Mouse (Mus musculus) MN1 (cell line): Measurements from ENCODE around the gene Usp3.

Source experiments
- DNase-seq: peaks from one replicate; pipeline ENCODE4 v3.0.0-alpha.2; 2016; ENCODE audit warnings: low spot score

Usp3 gene

DNA sequence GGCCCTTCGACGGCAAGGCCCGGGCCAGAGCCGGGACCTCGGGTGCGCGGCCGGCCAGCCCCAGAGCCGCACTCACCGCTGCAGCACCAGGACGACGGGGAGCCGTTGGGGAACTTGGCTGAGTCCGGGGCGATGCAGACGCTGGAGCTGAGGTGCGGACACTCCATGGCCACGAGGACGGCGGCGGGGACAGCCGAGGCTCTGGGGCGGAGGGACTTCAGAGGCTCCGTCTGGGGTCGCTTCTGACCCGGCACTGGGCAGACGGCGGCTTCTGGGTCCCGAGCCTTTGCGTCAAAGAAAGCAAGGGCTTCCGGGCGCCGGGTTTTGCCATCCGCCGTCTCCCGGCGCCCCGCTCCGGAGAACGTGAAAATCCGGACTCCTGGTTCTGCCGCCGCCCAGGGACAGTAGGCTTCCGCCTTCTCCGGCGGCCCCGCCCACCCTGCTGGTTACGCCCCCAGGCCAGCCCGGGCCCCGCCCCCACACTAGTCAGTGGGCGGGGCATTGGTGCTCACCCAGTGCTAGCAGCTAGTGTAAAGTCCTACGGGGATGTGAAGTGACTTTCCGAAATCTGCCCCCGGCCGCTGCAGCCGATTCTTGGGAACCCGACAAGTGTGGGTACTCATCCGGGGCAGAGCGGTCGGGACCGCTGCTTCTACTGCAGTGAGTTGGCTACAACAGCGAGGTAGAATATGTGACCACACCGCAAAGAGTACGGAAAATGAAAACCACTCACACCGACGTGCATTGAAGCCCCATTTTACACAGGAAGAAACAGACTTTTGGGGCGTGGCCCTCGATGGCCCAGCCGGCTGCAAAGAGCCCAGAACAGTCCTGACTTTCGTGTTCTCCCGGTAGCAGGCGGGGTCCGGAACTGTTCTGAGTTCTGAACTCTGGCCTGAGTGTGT, at the start of gene Usp3:
Gene Usp3, minus strand, starts transcription at position 435 of the 905 bp plus-strand sequence.
- peak; percentile 96 for DNase-seq

DNA sequence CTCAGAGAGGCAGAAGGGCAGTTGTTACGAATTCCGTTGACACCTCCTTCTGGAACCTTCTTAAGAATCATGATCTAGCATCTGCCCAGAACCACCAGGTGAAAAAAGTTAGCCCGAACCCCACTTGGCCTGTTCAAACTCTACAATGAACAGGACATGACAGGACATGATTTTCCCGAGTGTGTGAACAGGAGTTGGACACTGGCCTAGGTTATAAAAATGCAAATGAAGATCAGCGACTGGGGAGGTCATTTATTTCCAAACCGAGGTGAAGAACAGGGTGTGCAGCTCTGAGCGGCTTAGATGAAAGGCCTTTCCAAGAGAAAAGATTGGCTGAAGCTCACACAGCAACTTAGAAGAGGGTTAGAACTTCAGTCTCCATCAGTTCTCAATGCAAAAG, 47.5 kb upstream of the Usp3 start:
- no peak for DNase-seq

DNA sequence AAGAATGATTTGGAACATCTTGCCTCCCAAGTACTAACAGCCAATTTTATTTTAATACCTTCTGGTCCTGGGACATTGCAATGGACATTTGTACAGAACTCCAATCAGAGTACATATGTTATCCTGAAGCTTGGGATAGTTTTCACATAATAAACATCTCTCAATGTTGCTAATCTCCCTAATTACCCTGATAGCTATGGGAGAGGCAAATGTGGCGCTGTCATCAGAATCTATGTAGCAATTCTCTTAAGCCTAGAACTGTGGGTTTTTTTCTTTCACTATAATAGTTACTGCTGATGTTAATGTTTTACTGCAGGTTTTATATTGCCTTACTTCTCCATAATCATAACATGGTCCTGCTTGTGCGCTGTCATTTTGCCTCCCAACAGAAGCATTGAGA, 46.7 kb upstream of the Usp3 start:
- no peak for DNase-seq

DNA sequence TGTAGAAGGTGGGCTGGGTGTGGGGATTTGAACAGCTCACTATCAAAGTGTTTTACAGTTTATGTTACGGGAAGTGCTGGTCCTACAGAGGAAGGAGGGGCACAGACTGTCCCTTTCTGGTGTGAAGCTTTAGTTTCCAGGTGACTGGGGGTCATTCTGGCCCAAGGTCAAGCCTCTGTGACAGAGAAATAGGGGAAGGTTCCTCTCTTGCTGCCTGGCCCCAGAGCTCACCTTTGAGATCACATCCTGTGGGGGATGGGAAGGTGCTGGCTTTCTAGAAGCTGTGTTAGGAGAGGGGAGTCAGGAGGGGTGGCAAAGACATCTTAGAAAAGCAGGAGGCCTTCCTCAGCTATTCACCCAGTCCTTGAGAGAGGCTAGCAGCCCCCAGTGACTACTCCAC, 39.5 kb upstream of the Usp3 start:
- no peak for DNase-seq

DNA sequence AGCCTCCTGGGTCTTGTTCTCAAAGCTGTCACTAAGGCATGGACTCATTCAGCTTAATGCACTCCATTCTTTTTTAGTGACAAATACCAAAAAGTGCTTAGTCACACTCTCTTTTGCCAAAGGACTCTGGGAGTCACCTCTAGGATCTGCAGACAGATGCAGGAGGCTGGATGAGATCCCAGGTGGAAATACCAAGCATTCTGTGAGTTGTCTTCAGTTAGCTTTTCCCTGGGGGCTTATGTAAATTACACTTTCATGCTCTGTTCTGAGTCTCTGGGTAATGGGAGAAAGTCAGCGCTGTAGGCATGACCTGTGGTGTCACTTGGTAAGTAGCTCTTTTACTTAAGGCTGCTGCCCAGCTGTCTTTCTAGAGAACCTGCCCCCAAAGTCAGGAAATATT, 38.0 kb upstream of the Usp3 start:
- peak; percentile 12 for DNase-seq

DNA sequence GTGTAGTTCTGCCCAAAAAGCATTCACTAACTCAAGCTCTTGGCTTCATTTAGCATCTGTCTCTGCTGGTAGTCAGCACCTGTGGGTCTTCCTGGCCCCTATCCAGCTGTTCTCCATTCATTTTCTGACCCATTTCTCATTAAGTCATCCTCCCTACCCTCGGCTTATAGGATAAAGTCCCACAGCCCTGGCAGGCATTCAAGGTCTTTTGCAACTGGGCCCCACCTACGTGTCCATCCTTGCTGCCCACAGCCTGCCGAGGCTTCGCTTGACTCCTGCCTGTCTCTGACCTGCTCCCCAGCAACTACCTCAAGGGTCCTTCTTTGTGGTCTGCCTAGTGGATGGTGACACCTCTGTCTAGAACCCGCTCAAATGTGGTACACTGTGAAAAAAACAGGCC, 33.7 kb upstream of the Usp3 start:
- DNase-seq, result no peak

DNA sequence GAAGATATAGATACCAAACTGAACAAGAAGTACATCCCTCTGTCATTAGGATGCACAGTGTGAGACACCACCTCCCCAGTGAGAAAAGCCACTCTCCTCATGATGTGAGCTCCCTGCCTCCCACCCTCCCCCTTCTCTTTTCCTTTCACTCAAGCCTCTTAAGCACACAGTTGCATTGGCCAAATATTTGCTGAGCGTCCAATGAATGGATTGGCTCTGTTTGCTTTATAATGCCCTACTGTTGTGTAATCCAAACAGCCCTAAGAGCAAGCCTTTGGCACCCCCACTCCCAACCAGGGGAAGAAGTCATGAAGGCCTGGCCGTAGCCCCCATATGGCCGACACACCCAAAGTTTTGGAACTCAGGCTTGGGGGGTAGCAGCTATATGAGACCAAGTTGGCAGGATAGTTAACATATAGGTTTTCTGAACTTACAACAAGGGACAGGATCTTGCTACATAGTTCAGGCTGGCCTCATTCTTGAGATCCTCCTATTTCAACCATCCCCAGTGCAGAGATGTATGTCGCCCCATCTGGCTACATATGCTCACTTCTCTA, 33.1 kb upstream of the Usp3 start:
- DNase-seq, result no peak

DNA sequence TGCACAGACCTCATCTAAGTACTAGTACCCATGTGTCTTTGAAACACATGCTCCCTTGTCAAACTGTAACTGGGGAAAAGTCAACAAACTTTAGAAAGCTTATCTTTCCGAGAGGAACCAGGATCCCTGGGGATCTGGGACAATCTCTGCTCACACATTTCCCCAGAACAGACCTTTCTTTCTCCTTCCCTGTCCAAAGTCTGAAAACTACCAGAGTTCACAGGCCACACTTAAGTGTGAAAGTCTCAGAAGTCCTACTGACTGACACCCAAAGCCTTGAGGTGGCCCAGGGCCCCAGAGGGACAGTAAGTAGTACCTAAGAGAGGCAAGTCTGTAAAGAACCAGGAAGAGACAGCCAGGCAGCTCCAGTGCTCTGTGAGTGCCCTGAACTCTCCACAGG, 31.9 kb upstream of the Usp3 start:
- DNase-seq, result no peak

DNA sequence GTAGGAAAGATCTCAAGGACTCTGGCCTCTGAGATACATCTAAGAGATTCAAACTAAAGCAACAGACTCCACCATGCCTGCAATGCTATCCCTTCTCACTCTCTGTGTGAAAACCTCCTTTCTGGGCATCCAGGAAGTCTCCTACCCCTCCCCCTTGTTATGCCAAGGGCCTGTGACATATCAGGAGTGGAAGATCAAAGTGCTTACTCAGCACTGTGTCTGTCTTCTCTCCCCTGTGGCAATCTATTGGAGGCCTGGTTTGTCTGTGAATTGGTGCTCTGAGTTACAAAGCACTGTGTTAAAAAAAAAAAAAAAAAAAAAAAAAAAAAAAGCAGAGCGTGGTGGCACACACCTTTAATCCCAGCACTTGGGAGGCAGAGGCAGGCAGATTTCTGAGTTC, 30.7 kb upstream of the Usp3 start:
- DNase-seq, result no peak

DNA sequence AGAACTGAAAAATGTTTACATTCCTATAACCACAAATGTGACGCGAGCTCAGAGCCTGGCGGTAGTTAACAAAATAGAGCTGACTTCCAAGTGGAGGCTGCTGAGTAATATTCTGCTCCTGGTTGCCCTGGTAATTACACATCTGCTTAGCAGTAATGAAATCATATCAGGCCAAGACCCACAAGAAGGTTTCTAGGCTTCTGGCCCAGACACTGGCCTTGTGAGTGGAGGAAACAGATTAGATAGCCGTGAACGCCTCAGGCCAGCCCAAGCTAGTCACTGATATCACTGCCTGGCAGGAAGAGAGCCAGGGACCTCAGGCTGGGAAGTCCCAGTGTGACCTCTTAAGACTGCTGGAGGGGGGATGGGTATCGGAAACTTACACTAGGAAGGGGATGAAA, 27.6 kb upstream of the Usp3 start:
- peak; percentile 90 for DNase-seq

DNA sequence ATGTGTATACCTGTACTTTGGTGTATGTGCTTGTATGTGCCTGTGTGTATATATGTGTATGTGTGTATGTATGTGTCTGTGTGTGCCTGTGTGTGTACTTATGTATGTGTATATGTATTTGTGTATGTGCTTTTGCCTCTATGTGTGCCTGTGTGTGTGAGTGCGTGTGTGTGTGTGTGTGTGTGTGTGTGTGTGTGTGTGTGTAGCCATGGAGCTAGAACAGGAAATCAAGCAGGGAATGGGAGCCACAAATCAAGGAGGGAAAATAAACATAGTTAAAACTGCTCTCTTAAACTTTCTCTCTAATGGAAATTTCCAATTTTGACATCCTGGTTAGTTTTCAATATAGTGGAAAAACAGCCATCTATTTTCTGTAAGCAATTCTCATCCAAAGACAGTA, 27.1 kb upstream of the Usp3 start:
- DNase-seq, result peak; percentile 11

DNA sequence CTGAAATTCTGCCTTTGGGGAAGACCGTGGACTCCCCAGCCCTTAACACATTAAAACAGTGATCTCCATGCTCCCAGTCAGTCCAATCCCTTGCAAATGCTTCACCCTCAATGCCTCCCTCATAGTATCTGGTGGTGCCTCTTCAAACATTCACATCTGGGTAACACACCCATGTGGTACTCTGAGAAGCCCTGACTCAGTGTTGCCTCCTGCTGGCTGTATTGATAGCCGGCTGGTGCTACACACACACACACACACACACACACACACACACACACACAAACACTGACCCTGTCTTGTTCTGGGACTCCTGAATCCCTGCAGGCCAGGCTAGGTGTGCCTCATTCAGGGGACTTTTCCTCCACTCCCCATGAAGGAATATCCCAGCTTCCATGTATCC, 24.9 kb upstream of the Usp3 start:
- DNase-seq, result no peak

DNA sequence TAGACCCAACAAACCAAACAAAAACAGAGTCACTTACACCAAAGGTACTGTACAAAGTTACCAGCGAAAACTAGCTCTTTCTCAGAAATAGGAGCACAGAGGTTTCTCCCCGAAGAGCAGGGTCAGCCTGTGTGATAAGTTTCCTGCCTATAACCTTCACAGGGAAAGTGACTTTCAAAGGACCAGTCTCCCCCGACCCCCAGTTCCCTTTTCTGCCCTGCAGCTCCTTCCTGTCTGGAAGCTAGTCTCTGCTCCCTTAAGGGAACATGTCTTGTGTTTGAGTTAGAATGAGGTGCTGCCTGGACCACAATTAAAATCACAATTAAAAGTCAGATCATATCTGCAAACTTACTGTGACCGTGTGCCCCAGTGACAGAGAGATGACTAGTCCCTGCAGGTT, 23.9 kb upstream of the Usp3 start:
- no peak for DNase-seq

DNA sequence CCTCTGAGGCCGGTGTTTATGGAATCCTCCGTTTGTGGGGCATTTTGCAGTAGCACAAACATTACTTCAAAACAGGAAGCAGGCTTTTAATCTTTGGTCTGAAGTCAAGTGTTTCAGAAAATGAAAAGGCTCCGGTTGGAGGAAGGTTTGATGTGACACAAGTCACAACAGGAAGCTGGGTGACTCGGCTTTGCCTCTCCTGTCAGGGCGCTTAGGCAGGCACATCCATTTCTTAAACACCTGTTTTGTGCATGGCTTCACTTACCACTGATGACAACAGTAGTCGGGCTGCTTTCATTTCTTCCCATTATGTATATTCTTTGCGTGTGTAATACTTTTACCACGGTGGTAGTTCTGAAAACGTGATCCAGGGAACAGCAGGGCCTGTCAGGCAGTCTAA, 22.2 kb upstream of the Usp3 start:
- DNase-seq, result no peak

DNA sequence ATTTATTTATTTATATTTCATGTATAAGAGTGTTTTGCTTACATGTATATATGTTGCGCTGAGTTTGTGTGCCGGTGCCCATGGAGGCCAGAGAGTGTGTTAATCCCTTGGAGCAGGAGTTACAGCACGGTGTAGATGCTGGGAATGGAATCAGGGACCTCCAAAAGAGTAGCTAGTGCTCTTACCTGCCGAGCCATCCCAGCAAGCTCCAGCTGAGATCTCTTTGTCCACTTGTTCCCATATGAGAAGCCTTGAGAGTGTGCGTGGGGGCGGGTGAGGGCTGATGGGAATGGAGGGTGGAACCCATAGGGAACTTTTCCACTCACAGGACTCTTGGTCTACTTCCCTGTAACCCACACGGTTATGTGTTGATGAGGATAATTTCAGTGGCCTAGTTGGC, 21.6 kb upstream of the Usp3 start:
- no peak for DNase-seq

DNA sequence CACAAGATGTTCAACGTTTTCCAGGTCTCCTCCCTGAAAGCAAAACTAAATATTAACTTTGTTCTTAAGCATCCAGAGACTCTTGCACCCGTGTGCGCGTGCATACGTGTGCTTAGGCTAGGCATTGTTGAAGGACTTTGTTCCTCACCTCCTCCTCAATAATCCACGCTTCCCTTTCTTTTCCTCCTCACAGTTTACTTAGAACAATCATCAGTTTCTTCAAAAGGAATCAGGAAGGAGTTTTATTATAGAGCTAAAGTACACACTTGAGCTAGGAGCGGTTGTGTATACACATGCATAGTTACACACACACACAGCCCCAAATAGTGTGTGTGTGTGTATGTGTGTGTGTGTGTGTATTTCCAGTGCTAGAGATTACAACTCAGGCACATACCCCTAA, 20.7 kb upstream of the Usp3 start:
- no peak for DNase-seq

DNA sequence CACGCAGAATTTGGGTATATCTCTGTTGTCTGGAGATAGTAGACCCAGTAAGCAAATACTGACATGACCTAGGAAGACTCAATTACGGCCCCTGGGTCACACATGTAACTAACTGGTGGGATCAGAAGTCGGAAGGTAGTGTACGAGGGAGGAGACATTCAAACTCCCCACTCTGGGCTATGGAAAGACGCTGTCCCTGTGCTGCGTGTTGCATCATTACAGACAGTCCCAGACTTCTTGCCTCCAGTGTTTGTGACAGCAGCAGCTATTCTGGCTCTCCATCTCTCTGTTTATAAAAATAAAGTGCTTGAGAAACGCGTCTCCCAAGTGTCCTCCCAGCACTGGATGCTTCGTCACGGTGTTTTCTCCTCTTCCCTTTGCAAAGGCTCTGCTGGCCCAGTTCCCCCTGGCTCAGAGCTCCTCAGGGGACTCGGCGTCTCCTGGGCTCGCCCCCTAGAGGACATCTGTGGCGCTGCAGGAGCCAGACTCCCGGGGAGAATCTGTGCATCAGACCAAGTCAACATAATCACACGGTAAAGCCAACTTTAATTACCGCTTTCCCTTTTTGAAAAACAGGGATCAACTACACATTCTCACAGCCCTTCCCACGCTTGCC, 18.6 kb upstream of the Usp3 start:
- peak; percentile 90 for DNase-seq

DNA sequence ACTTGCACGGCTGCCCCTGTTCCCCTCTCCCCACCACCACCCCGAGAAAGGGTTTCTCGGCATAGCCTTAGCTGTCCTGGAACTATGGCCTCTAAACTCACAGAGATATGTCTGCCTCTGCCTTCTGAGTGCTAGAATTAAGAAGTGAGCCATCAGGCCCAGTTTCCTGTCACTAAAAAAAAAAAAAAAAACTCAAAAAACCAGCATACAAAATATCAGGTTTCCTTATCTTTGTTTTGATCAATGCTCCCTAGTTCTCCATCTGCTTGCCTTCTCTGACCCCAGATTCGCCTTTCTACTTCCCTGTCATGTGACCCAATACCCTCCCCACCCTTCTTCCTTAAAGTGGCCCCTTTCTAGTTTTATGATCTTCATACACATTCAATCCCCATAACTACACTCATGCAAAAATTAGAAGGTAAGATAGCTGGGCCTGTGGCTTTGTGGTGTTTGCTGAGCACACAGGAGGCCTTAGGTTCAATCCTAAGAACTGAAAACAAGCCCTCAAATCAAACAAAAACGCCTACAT, 15.9 kb upstream of the Usp3 start:
- DNase-seq, result no peak

DNA sequence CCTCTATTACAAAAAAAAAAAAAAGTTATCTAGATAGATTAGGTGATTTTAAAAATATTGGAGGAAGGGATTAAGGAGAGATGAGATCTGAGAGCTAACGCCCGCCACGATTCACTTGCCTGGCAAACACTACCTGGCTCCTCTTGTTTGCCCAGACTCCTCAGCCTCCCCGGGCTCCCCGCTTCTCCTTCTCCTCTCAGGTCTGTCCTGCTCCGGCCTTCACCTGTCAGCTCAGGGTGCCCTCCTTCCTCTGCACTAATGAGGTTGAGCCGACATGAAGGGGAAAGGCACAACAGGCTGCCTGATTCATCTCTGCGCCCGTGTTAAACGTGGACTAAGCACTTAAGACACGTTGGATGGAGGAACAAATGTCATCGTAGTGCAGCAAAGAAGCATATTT, 13.9 kb upstream of the Usp3 start:
- DNase-seq, result no peak

DNA sequence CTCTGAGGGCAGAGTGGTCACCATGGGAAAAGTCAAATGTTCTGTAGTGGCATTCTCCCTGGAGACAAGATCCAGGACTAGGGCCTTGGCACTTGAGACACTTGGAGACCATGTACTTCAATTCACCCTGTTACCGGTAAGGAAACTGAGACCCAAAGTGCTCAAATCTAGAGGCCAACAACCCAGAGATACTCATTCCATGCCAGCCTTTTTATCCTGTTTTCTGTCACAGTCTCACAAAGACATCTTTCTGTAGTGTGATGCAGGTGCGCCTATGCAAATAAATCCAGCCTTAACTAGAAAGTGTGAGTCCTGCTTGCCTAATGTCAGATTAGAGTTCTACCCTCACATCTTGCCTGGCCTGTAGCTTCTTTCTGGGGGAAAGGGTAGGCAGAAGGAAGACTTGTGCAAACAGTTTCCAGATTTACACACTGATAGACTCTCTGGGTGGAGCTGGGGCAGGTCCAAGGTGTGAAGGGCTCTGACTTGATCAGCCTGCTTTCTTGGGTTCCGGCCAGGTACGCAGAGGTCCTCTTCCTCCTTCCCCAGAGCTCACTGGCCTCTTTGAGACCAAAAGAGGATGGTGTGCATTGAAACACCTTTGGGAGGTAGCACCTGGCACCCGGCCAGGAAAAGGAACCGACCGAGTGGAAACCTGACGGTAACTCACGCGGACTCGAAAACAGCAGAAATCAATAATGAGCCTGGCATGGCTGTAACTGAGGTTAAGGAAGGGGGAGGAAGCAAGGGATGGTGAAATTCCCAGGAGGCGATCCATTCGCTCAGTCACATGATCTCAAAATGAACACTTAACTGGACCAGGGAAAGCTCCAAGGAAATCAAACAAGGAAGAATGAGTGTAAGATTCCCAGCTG, 13.2 kb upstream of the Usp3 start:
- DNase-seq, result peak; percentile 75

DNA sequence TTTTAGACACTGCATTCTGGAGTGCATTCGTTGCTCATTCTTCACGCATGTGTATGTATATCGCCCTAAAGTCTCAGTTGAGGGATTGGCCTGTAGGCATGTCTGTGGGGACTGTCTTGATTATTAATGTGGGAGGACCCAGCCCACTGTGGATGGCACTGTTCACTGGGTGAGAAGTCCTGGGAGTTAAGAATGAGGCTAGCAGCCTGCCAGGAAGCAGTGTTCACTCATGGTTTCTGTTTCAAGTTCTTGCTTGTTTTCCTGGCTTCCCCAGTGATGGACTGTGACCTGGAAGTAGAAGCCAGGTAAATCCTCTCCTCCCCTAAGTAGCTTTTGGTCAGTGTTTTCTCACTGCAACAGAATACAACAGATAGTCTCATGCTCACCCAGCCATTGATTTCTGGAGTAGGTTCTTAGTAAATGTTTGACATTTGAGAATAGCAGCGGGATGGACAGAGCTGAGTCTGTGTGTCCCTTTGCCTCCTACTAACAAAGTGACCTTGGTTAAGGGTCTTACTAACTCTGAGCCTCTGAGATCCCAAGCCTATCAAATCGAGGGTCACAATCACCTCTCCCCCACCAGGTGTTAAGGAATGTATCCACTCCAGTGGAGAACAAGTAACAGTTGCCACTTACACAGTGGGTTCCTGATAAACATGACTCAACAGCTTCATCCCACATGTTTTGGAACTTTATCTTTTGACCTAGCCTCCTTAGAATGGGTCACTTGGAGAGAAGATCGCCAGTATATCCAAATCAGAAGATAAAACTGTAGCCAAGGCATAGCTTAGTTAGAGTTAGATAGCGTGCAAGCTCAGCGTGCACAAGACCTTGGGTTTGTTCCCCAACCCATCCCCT, 11.6 kb upstream of the Usp3 start:
- no peak for DNase-seq
